Mouse (Mus musculus) G1E (cell line): ENCODE measurements around the gene Sgms2. TPM values are rescaled to one million over a fixed set of nuclear protein-coding genes. Genes with fewer than 3 reads are reported as not detected.
"Not testable (repeated sequence)": the region's sequence is repeated elsewhere in the genome, so short reads cannot be mapped to it uniquely, and the experiment has no call there.

ENCODE experiments used
- ATAC-seq: 2 replicates; pipeline ENCODE4 v1.8.0; 2016; ENCODE audit warnings: mild to moderate bottlenecking; ENCODE audit not compliant: insufficient number of reproducible peaks, poor library complexity, low FRiP score, severe bottlenecking; ENCODE audit errors: extremely low read depth
- DNase-seq: peaks from one replicate; pipeline ENCODE4 v3.0.0; 2012; ENCODE audit warnings: low spot score
- H3K27me3 ChIP-seq: 2 replicates; pipeline ENCODE4 v1.6.1; 2012; ENCODE audit warnings: mild to moderate bottlenecking, low read length, inconsistent platforms; ENCODE audit not compliant: insufficient read depth
- H3K36me3 ChIP-seq: replicated peaks from 2 replicates; pipeline ENCODE3; 2012; ENCODE audit warnings: mild to moderate bottlenecking, inconsistent platforms
- H3K4me1 ChIP-seq: 2 replicates; pipeline ENCODE4 v1.6.1; 2012; ENCODE audit warnings: low read depth, low read length, inconsistent platforms, mixed read lengths; ENCODE audit not compliant: insufficient read depth
- H3K4me3 ChIP-seq: 2 replicates; pipeline ENCODE4 v1.5.1; 2012; ENCODE audit warnings: low read depth, mild to moderate bottlenecking, inconsistent platforms, low read length, moderate library complexity, mixed read lengths
- H3K9me3 ChIP-seq: replicated peaks from 2 replicates; pipeline ENCODE4 v1.6.1; 2012; ENCODE audit warnings: inconsistent platforms
- CTCF ChIP-seq: IDR thresholded peaks from 2 replicates; pipeline ENCODE4 v1.5.1; 2012; ENCODE audit warnings: low read depth, low read length, inconsistent platforms, mixed read lengths
- GATA1 ChIP-seq: IDR thresholded peaks from 2 replicates; pipeline ENCODE4 v1.6.1; 2012; ENCODE audit warnings: borderline replicate concordance, low read length, inconsistent platforms, mixed read lengths
- GATA2 ChIP-seq: IDR thresholded peaks from 2 replicates; pipeline ENCODE4 v1.6.1; 2012; ENCODE audit warnings: low read depth, low read length, inconsistent platforms, borderline replicate concordance
- POLR2AphosphoS5 ChIP-seq: IDR thresholded peaks from 2 replicates; pipeline ENCODE4 v1.6.1; 2012; ENCODE audit warnings: low read depth, low read length, inconsistent platforms; ENCODE audit not compliant: insufficient replicate concordance
- TAL1 ChIP-seq: conservative IDR thresholded peaks from 2 replicates; pipeline ENCODE4 v1.6.1; 2012; ENCODE audit warnings: low read depth, low read length, inconsistent platforms, mixed read lengths
- polyA plus RNA-seq: library from polyadenylated mRNA; stranded (reverse); fragments of >175 nt; gene quantifications from 2 replicates; pipeline ENCODE4 v1.2.3, GENCODE M21; 2012
- total RNA-seq, 2 experiments: library from RNA; stranded (forward) in 1 of 2; stranded (reverse) in 1 of 2; fragments of 200-1000 nt in 1 of 2; fragments of >200 nt in 1 of 2; fragmentation: Nextera tagmentation in 1 of 2; gene quantifications; 2 replicates each; pipeline ENCODE4 v1.2.3; 2014 to 2017

Gene Sgms2
- total and polyA plus RNA-seq, 3 experiments, result 0.11 TPM; not detected in 2

DNA sequence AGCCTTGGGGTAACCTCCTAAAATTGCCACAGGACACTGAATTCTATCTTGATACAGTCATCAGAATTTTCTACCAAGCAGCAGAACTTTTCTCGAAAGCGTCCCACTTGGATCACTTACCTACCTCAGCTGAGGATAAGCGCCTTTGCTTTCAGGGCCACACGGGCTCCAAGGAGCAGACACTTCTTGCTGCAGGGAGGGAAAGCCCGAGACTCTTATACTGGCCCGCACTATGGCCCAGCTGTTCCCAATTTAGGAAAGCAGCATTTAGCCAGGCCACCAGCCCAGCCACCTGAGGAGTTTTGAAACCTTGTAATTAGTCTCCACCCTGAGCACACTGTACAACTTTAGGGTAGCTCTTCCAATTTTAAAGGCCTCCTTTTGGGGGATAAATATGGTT, 147.9 kb downstream of the Sgms2 start:
- Histone ChIP-seq H3K36me3 (no peaks in the 10 kb centered on the region), H3K4me1 (no peaks in the 10 kb centered on the region), H3K9me3 (peaks cover 51% of the 10 kb centered on the region), H3K4me3 (no peak overlapping the region), H3K27me3 (no peaks in the 10 kb centered on the region)
- ATAC-seq (no peak), DNase-seq (no peak)
- TF ChIP-seq CTCF, result no peak
- TF ChIP-seq POLR2AphosphoS5, result no peak
- TF ChIP-seq GATA1, result no peak
- TF ChIP-seq GATA2, result no peak
- no peak for TF ChIP-seq TAL1

DNA sequence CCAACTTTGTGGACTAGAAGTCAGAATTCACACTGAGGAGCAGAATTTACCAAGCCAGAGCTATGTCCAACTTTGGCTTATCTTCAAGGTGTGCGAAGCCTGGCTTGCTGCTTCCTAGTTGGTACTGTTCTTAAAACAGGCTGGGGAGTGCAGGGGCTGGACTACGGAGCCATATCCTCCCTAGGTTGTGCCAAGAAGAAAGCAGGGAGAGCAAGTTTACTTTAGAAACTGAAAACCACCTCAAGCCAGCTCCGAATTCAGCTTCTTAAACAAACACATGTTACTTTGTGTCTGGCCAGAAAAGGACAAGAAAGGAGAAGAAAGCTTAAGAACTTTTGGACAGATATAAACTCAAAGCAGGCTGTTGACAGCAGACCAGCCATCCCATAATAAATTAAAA, 150.3 kb downstream of the Sgms2 start:
- Histone ChIP-seq H3K4me1 (no peaks in the 10 kb centered on the region), H3K9me3 (peaks cover 50% of the 10 kb centered on the region), H3K4me3 (no peak overlapping the region), H3K36me3 (no peaks in the 10 kb centered on the region), H3K27me3 (no peaks in the 10 kb centered on the region)
- no peak for TF ChIP-seq CTCF
- no peak for TF ChIP-seq POLR2AphosphoS5
- no peak for ATAC-seq
- no peak for DNase-seq

DNA sequence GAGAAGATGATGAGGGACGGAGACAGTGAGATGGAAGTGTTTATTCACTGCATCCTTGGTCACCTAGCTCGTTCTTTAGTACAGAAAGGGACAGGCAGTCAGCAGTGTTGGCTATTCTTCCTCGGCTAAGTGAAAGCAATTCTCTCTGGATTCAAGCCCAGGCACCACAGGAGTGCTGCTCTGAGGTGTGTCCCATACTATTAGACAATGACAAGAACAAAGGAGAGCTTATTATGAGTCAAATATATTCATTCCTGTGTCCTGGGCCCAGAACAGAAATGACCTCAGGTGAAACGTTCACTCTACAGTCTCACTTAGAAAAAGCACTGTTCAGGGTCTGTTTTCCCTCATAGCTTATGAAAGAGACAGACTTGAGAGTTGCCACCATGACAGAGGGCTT, 151.9 kb downstream of the Sgms2 start:
- no peak for DNase-seq
- Histone ChIP-seq H3K4me1 (no peaks in the 10 kb centered on the region), H3K27me3 (no peaks in the 10 kb centered on the region), H3K9me3 (peaks cover 52% of the 10 kb centered on the region), H3K36me3 (no peaks in the 10 kb centered on the region), H3K4me3 (no peak overlapping the region)
- TF ChIP-seq GATA1 (no peak), CTCF (no peak), POLR2AphosphoS5 (no peak), TAL1 (no peak), GATA2 (no peak)
- no peak for ATAC-seq

DNA sequence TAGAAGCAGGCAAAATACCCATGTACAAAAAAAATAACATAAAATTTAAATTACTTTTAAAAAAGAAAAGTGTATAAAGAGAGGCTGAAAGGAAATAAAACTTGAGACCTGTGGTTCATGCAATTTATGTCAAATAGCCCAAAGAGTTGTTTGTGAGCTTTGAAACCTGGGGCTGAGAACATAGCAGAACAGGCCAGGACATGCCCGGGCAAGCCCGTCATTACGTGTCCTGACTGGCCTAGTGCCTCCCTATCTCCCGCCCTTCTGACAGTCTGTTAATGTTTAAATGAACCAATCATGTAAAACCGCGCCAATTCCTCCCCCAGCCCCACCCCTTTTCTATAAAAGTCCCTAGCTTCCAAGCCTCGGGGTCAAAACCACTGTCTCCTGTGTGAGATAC, 153.5 kb downstream of the Sgms2 start:
- H3K4me1 ChIP-seq, H3K27me3 ChIP-seq, H3K4me3 ChIP-seq, H3K36me3 ChIP-seq, ATAC-seq, DNase-seq: not testable (repeated sequence)
- H3K9me3 ChIP-seq, result peaks cover 54% of the 10 kb centered on the region

DNA sequence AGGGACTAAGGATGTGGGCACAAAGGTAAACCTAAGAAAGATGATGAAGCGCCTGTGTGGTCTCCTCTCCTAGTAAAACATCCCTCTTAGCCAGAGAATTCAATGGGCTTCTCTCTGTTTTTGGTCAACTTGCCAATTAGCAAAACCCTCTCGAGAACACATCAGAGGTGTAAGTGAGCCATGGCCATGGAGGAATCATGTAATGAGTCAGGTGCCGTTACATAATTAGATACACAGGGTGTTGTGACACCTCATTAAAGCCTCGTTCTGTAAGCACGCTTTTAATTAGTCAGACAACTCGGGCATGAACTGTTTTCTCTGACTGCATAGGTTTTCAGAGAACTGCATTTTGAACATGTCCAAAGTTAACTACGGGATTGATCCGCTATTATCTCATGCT, 154.6 kb downstream of the Sgms2 start:
- no peak for TF ChIP-seq TAL1
- no peak for TF ChIP-seq CTCF
- no peak overlapping the region for H3K4me3 ChIP-seq
- no peaks in the 10 kb centered on the region for H3K36me3 ChIP-seq
- no peak for DNase-seq
- peaks cover 53% of the 10 kb centered on the region for H3K9me3 ChIP-seq
- H3K4me1 ChIP-seq, result no peaks in the 10 kb centered on the region
- no peak for ATAC-seq
- H3K27me3 ChIP-seq, result no peaks in the 10 kb centered on the region

DNA sequence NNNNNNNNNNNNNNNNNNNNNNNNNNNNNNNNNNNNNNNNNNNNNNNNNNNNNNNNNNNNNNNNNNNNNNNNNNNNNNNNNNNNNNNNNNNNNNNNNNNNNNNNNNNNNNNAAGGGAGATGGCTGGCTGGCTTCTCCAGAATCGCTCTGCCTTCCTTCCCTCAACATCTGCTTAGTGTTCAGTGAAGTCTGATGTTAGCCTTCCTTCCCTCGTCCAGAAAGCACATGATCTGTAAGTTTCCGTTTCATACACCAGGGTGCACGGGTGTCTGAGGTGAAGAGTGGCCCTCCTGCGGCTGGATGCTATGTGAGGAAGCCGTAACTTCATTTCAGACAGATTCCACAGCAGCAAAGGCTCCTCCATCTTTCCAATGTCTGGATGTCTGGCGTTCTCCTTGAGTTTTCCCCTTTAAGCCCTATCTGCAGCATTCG, 156.1 kb downstream of the Sgms2 start:
- no peak for TF ChIP-seq CTCF
- no peak for TF ChIP-seq GATA1
- no peak for TF ChIP-seq GATA2
- no peak for TF ChIP-seq TAL1
- TF ChIP-seq POLR2AphosphoS5, result no peak
- Histone ChIP-seq H3K4me1 (no peaks in the 10 kb centered on the region), H3K9me3 (peaks cover 58% of the 10 kb centered on the region), H3K36me3 (no peaks in the 10 kb centered on the region), H3K4me3 (no peak overlapping the region), H3K27me3 (no peaks in the 10 kb centered on the region)
- DNase-seq, result no peak
- ATAC-seq, result no peak

DNA sequence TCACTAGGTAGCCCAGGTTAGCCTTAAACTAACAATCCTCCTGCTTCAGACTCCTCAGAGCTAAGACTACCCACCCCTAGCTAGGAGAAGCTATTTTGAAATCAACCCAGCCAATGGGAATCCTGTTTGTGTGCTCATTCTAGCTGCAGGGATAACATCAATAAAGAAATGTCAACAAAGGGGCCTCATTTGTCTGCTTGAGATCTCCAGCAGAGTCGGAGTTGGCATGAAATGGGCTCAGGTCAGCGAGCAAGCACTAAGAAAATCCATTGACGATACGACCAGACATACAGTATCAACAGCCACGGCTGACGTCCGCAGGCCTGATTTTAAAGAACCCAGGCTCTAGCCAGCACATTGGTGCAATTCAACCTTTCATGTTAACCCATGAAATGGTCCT, 164.0 kb downstream of the Sgms2 start:
- ATAC-seq, result no peak
- H3K9me3 ChIP-seq, result peaks cover 53% of the 10 kb centered on the region
- TF ChIP-seq GATA1 (no peak), POLR2AphosphoS5 (no peak), GATA2 (no peak), TAL1 (no peak), CTCF (no peak)

More for the DNA sequence above, 164.0 kb downstream of the Sgms2 start:
- DNase-seq, result no peak
- Histone ChIP-seq H3K36me3 (no peaks in the 10 kb centered on the region), H3K4me1 (no peaks in the 10 kb centered on the region), H3K4me3 (no peak overlapping the region), H3K27me3 (no peaks in the 10 kb centered on the region)
